Mouse (Mus musculus) small intestine, adult 10 weeks (tissue): Measurements from ENCODE around the gene Olfr714. TPM values are rescaled to one million over a fixed set of nuclear protein-coding genes. Genes with fewer than 3 reads are reported as not detected.

Experiments used
- polyA plus RNA-seq: library from polyadenylated mRNA; stranded (reverse); fragments of 350-450 nt; fragmentation: Illumina TruSeq; extraction: RNeasy Lipid Tissue Mini Kit (QIAGEN cat#74804); gene quantifications from one replicate; pipeline ENCODE4 v1.2.3, GENCODE M21; 2014; ENCODE audit warnings: low replicate concordance

Olfr714 gene
- polyA plus RNA-seq = not detected

GRCm38 (mm10) chr7:107070681-107071080 is at the start of gene Olfr714:
TSS of gene Olfr714 (plus strand) at chr7:107070981.

GRCm38 (mm10) chr7:107030874-107031273 is 39.9 kb upstream of the Olfr714 start, which contains the start of gene Olfr713:
TSS of gene Olfr713 (plus strand) at chr7:107031174.

GRCm38 (mm10) chr7:107092920-107093319 is 22.1 kb downstream of the Olfr714 start, which contains the start of gene Olfr17:
TSS of gene Olfr17 (plus strand) at chr7:107093220.

GRCm38 (mm10) chr7:107110269-107110668 is 39.5 kb downstream of the Olfr714 start, which contains the start of gene Olfr715b:
TSS of gene Olfr715b (minus strand) at chr7:107110369.

Other genes with a start within 250 kb of the Olfr714 start
- not detected for gene Olfr702, start 237.1 kb upstream of the Olfr714 start, polyA plus RNA-seq
- gene Olfr703, start 227.6 kb upstream of the Olfr714 start, polyA plus RNA-seq = not detected
- gene Olfr704, start 207.8 kb upstream of the Olfr714 start, polyA plus RNA-seq = not detected
- not detected for gene Olfr705, start 194.1 kb upstream of the Olfr714 start, polyA plus RNA-seq
- not detected for gene Olfr706, start 182.8 kb upstream of the Olfr714 start, polyA plus RNA-seq
- not detected for gene Olfr707, start 169.7 kb upstream of the Olfr714 start, polyA plus RNA-seq
- gene Olfr1532-ps1, start 163.0 kb upstream of the Olfr714 start, polyA plus RNA-seq = 0.45 TPM
- gene Olfr709-ps1, start 138.8 kb upstream of the Olfr714 start, polyA plus RNA-seq = not detected
- gene Olfr710, start 122.7 kb upstream of the Olfr714 start, polyA plus RNA-seq = not detected
- not detected for gene Olfr6, start 107.0 kb upstream of the Olfr714 start, polyA plus RNA-seq
- not detected for gene Olfr711, start 95.5 kb upstream of the Olfr714 start, polyA plus RNA-seq
- not detected for gene Olfr2, start 64.9 kb upstream of the Olfr714 start, polyA plus RNA-seq
- gene Olfr713, start 39.8 kb upstream of the Olfr714 start, polyA plus RNA-seq = 0.19 TPM
- gene Olfr17, start 22.2 kb downstream of the Olfr714 start, polyA plus RNA-seq = not detected
- gene Olfr715b, start 39.4 kb downstream of the Olfr714 start, polyA plus RNA-seq = not detected
- gene Olfr715, start 60.1 kb downstream of the Olfr714 start, polyA plus RNA-seq = not detected
- gene Olfr716, start 67.3 kb downstream of the Olfr714 start, polyA plus RNA-seq = not detected
- not detected for gene Nlrp14, start 96.0 kb downstream of the Olfr714 start, polyA plus RNA-seq
- gene Rbmxl2, start 138.5 kb downstream of the Olfr714 start, polyA plus RNA-seq = not detected